Mouse (Mus musculus): ENCODE measurements around the gene Il6ra. TPM values are rescaled to one million over a fixed set of nuclear protein-coding genes. Genes with fewer than 3 reads are reported as not detected.

Il6ra gene
- polyA plus RNA-seq, 1 experiment = 5.4 TPM

DNA sequence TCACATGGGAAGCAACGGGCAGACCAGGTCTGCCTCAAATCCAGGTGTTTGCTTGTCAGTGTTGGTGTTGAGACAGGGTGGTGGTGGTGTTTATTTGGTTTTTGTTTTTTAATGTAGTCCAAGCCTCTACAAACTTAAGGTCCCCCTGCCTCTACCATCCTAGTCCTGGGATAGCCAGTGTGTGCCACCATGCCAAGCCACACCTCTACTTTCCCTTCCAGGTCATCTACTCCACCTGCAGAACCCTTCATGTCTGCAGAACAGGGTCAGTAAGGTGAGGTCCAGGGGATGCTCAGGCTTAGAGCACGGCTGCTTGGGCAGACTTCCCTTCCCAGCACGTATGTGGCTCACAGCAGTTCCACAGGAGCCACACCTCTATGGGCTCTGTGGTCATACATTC, 52.7 kb downstream of the Il6ra start:
- H3K4me1 ChIP-seq (ENCODE audit: control insufficient read depth, insufficient read depth, insufficient read length, low read length) = peaks cover 19% of the 10 kb centered on the region
- no peak overlapping the region for H3K27ac ChIP-seq (replicated peaks; ENCODE audit: low read depth, low read length)
- no peak overlapping the region for H3K4me3 ChIP-seq (ENCODE audit: insufficient read depth, low read depth, low read length)

DNA sequence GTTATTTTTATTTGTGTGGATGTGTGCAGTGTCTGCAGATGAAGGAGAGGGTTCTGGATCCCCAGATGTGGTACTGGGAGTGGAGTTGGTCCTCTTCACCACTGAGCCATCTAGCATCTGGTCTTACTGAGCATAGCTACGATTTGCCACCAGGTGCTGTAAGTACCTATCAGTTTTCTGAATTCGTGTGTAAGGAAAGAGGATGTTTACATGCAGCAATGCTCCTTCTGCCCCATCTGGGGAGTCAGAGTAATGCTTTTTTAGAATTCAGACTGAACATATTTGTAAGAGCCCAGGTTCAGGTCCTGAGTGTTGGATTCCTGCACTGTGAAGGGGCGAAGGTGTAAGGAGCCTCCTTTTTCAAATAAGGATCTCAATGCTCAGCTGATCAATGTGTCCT, 53.1 kb downstream of the Il6ra start:
- Histone ChIP-seq H3K27ac (replicated peaks; ENCODE audit: low read depth, low read length) (no peak overlapping the region), H3K4me3 (ENCODE audit: insufficient read depth, low read depth, low read length) (no peak overlapping the region), H3K4me1 (ENCODE audit: control insufficient read depth, insufficient read depth, insufficient read length, low read length) (peaks cover 15% of the 10 kb centered on the region)

GRCm38 (mm10) chr3:89858888-89859287, 54.1 kb downstream of the Il6ra start:
- Histone ChIP-seq H3K27ac (replicated peaks; ENCODE audit: low read depth, low read length) (no peak overlapping the region), H3K4me3 (ENCODE audit: insufficient read depth, low read depth, low read length) (no peak overlapping the region), H3K4me1 (ENCODE audit: control insufficient read depth, insufficient read depth, insufficient read length, low read length) (peaks cover 23% of the 10 kb centered on the region)

- Histone ChIP-seq H3K4me3 (ENCODE audit: insufficient read depth, low read depth, low read length) (no peak overlapping the region), H3K27ac (replicated peaks; ENCODE audit: low read depth, low read length) (no peak overlapping the region), H3K4me1 (ENCODE audit: control insufficient read depth, insufficient read depth, insufficient read length, low read length) (peaks cover 23% of the 10 kb centered on the region)
Observed at GRCm38 (mm10) chr3:89858123-89858522, 54.9 kb downstream of the Il6ra start.

GRCm38 (mm10) chr3:89857353-89857752, 55.6 kb downstream of the Il6ra start:
- Histone ChIP-seq H3K4me1 (ENCODE audit: control insufficient read depth, insufficient read depth, insufficient read length, low read length) (peaks cover 23% of the 10 kb centered on the region), H3K4me3 (ENCODE audit: insufficient read depth, low read depth, low read length) (no peak overlapping the region), H3K27ac (replicated peaks; ENCODE audit: low read depth, low read length) (no peak overlapping the region; the same call in 1 of the 2 replicates)

DNA sequence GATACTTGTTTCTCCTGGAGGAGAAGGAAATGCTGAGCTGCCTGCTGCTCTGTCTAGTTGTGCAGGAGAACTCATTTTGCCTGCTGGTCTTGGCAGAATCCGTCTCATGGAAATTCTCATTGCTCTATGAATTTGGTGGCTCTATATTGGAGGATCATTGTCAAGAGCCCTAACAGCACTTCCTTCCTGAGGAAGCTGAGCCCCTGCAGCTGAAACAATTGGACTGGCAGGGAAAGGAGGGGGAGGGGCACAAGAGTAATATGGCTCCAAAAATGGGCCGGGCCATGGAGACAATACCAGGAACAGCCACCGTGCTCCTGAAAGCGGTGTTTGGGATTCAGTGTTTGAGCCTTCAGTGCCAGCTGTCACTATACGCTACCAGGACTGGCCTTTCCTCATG, 59.2 kb downstream of the Il6ra start:
- H3K4me3 ChIP-seq (ENCODE audit: insufficient read depth, low read depth, low read length) = no peak overlapping the region
- peak overlapping the region; percentile 75 for H3K27ac ChIP-seq (replicated peaks; ENCODE audit: low read depth, low read length)
- peaks cover 24% of the 10 kb centered on the region for H3K4me1 ChIP-seq (ENCODE audit: control insufficient read depth, insufficient read depth, insufficient read length, low read length)

- H3K27ac ChIP-seq (replicated peaks; ENCODE audit: low read depth, low read length) = peak overlapping the region; percentile 80
- H3K4me1 ChIP-seq (ENCODE audit: control insufficient read depth, insufficient read depth, insufficient read length, low read length) = peaks cover 17% of the 10 kb centered on the region
Observed at GRCm38 (mm10) chr3:89848083-89848482, 64.9 kb downstream of the Il6ra start.

DNA sequence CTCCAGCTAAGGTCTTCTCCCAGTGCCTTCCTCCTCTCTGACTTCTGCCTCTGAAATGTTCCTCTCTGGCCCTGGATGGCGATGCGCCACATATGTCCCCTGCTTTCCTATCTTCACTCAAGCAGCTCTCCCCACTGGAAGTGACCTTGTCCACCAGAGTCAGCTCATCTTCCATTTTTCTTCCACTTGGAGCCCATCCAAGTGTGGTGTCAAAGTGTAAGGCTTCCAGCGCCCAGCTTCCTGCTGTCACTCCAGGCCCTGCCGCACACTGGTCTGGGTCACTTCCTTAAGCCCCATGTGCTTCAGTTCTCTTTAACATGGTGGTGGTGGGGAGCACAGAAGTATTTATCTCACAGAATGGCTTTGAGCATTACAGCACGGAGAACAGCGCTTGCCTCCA, 65.4 kb downstream of the Il6ra start:
- Histone ChIP-seq H3K27ac (replicated peaks; ENCODE audit: low read depth, low read length) (peak overlapping the region; percentile 80), H3K4me3 (ENCODE audit: insufficient read depth, low read depth, low read length) (no peak overlapping the region), H3K4me1 (ENCODE audit: control insufficient read depth, insufficient read depth, insufficient read length, low read length) (peaks cover 17% of the 10 kb centered on the region)

More at GRCm38 (mm10) chr3:89848083-89848482, 64.9 kb downstream of the Il6ra start:
- no peak overlapping the region for H3K4me3 ChIP-seq (ENCODE audit: insufficient read depth, low read depth, low read length)

- H3K4me3 ChIP-seq (ENCODE audit: insufficient read depth, low read depth, low read length) = no peak overlapping the region
- H3K4me1 ChIP-seq (ENCODE audit: control insufficient read depth, insufficient read depth, insufficient read length, low read length) = peaks cover 14% of the 10 kb centered on the region
- peak overlapping the region; percentile 80 for H3K27ac ChIP-seq (replicated peaks; ENCODE audit: low read depth, low read length)
Observed at GRCm38 (mm10) chr3:89847126-89847525, 65.9 kb downstream of the Il6ra start.

DNA sequence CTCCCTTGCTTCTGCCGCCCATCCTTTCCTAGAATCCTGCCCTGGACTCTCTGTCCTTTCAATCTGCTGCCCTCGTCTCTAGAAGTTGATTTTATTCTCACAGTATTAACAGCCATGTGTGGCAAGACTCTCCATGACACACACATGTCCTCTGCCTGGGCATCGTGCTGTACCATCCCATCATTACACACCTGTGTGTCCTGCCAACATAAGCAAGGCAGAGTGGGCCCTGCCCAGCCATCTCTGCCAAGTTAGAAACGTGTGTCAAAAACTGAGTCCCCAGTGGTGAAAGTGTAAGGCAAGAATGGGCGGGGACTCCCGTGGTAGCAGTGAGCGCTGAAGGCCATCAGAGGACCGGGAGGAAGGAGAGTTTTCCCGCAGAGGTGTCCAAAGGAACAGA, 67.2 kb downstream of the Il6ra start:
- Histone ChIP-seq H3K4me1 (ENCODE audit: control insufficient read depth, insufficient read depth, insufficient read length, low read length) (peaks cover 4% of the 10 kb centered on the region), H3K27ac (replicated peaks; ENCODE audit: low read depth, low read length) (peak overlapping the region; percentile 23; the same call in 1 of the 2 replicates), H3K4me3 (ENCODE audit: insufficient read depth, low read depth, low read length) (no peak overlapping the region)

DNA sequence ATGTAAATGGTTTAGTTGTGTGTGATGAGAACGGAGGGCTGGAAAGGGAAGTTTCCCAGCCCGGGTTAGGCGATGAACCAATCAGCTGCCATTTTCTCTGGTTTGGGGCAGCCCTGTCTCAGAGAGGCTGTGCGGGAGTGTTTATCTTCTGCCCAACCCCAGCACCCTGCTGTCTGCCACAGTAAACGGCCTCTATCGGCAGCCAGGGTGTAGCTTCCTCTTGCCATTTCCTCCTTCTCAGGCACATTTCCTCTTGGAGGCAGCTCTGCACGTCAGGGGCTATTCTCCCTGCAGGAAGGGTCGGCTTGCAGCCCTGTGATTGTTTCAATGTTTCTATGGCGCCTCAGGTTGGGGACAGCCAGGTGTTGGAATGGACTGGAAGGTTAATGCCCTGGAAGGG, 69.8 kb downstream of the Il6ra start:
- Histone ChIP-seq H3K27ac (replicated peaks; ENCODE audit: low read depth, low read length) (peak overlapping the region; percentile 90), H3K4me1 (ENCODE audit: control insufficient read depth, insufficient read depth, insufficient read length, low read length) (peaks cover 2% of the 10 kb centered on the region; the same call in 1 of the 2 replicates), H3K4me3 (ENCODE audit: insufficient read depth, low read depth, low read length) (no peak overlapping the region)

DNA sequence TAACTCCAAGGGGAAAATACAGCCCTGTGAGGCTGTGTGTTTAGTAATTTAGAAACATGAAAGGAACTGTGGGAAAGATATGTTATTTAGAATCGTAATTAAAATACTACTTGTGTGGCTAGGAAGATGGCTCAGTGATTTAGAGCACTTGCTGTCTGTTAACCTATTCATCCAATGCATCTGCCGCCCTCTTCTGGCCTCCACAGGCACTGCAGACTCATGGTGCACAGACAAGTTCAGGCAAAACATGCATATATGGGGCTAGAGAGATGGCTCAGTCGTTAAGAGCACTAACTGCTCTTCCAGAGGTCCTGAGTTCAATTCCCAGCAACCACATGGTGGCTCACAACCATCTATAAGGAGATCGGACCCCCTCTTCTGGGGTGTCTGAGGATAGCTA, 70.7 kb downstream of the Il6ra start:
- Histone ChIP-seq H3K4me3 (ENCODE audit: insufficient read depth, low read depth, low read length) (no peak overlapping the region), H3K27ac (replicated peaks; ENCODE audit: low read depth, low read length) (0 out of 2 replicates have a peak overlapping the region, but pooled peaks have one; percentile 16), H3K4me1 (ENCODE audit: control insufficient read depth, insufficient read depth, insufficient read length, low read length) (peaks cover 2% of the 10 kb centered on the region; the same call in 1 of the 2 replicates)

DNA sequence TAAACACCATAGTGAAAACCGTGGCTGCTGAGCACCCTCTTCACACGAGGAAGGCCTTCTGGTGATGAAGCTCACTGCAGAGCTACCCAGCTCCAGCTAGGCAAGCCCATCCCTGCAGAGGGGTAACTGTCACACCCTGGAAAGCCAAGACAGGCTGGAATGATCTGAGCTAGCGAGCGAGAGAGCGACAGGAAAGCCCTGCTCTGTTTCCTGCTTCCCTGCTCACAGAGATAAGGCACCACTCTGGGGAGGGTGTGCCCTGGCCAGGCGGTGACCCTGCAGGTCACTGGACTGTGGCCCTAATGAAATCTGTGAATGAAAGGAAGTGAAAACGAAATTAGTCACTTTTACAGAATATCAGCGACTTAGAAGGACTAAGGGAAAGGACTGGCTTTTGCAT, 77.6 kb downstream of the Il6ra start:
- H3K4me3 ChIP-seq (ENCODE audit: insufficient read depth, low read depth, low read length) = no peak overlapping the region
- peaks cover 3% of the 10 kb centered on the region; the same call in 1 of the 2 replicates for H3K4me1 ChIP-seq (ENCODE audit: control insufficient read depth, insufficient read depth, insufficient read length, low read length)
- H3K27ac ChIP-seq (replicated peaks; ENCODE audit: low read depth, low read length) = peak overlapping the region; percentile 58

- Histone ChIP-seq H3K4me1 (ENCODE audit: control insufficient read depth, insufficient read depth, insufficient read length, low read length) (peaks cover 2% of the 10 kb centered on the region; the same call in 1 of the 2 replicates), H3K27ac (replicated peaks; ENCODE audit: low read depth, low read length) (peak within 1 kb of the TSS; percentile 80), H3K4me3 (ENCODE audit: insufficient read depth, low read depth, low read length) (peak within 1 kb of the TSS; percentile 63)
Observed at GRCm38 (mm10) chr3:89830815-89831591, 82.0 kb downstream of the Il6ra start, which contains the start of gene She. She (plus strand) TSS chr3:89831370.

DNA sequence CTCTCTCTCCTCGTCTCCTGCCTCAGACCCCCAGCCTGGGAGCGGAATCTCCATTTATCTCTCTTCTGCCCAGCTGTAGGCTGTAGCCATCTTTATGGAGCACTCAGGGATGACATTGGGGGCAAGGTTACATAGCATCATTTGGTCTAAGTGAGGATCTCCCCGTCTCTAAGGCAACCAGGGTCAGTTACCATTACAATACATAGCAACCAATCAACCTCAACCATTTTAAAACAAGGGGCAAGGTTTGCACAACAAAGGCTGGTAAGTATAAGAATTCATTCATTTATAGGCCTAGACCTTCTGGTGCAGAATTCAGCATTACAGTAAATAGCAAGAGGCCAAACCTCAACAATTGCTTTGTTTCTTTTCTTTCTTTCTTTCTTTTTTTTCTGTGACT, 86.7 kb downstream of the Il6ra start:
- Histone ChIP-seq H3K4me3 (ENCODE audit: insufficient read depth, low read depth, low read length) (no peak overlapping the region), H3K4me1 (ENCODE audit: control insufficient read depth, insufficient read depth, insufficient read length, low read length) (no peaks in the 10 kb centered on the region), H3K27ac (replicated peaks; ENCODE audit: low read depth, low read length) (no peak overlapping the region)

GRCm38 (mm10) chr3:89823594-89823993, 89.4 kb downstream of the Il6ra start:
- no peak overlapping the region for H3K4me3 ChIP-seq (ENCODE audit: insufficient read depth, low read depth, low read length)
- no peaks in the 10 kb centered on the region for H3K4me1 ChIP-seq (ENCODE audit: control insufficient read depth, insufficient read depth, insufficient read length, low read length)
- H3K27ac ChIP-seq (replicated peaks; ENCODE audit: low read depth, low read length) = no peak overlapping the region

Measured in brown adipose tissue, adult 24 weeks (tissue).